Mouse (Mus musculus) mouse trophoblast stem cell (cell line): ENCODE measurements around the gene Cotl1.
"Not testable (repeated sequence)": the region's sequence is repeated elsewhere in the genome, so short reads cannot be mapped to it uniquely, and the experiment has no call there.

Experiments used
- in situ Hi-C, 2 experiments: fragments of 300-500 bp; cut with MseI, MboI; formaldehyde crosslinking; loops; 2 replicates in 1 of 2; 3 replicates in 1 of 2; pipeline ENCODE4 v1.15.1; 2025

Gene Cotl1

DNA sequence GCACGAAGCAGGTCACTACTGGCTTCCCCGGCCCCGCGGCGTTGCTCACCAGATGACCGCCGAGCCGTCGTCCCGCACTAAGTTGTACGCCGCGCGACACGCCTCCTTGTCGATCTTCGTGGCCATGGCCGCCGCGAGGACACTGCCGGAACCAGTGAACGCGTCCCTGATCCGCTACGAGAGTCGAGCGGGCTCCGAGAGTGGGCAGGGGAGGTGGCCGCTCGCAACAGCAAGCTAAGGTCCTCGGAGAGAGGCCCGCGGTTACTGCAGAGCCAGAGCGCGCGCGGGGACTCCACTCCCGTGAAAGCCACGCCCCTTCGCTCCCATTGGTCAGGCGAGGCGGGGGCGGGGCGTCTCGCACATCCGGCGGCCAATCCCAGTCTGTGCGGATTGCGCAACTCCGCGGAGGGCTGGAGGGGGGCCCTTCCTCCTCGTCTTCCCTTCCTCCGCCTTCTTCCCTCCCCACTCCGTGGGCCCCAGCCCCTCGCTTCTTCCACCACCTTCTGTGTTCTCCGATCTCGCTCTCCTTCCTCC lies at the start of gene Cotl1:
TSS of gene Cotl1 (minus strand) at position 270 of the 534 bp plus-strand sequence.
- in situ Hi-C loops = loop anchor here (5.0 kb wide), 1 partner anchor 58 kb away; no protein-coding TSS in a partner anchor

DNA sequence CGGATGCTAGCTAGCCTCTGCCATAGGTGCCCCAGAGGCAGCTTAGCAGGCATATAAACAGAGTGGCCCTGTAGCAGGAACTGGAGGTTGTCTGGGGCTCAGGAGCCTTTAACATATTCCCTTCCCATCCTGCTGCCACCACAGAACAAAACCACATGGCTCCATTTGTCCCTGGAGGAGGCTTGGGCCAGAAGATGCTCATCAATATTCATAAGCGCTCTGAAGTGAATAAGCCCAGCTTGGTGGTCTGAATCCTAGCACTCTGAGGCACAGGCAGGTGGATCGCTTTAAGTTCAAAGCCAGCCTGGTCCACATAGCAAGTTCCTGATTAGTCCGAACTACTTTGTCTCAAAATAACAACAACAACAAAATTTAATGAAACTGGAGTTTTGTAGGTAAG lies 47.7 kb upstream of the Cotl1 start:
- in situ Hi-C loops = no loop called here

DNA sequence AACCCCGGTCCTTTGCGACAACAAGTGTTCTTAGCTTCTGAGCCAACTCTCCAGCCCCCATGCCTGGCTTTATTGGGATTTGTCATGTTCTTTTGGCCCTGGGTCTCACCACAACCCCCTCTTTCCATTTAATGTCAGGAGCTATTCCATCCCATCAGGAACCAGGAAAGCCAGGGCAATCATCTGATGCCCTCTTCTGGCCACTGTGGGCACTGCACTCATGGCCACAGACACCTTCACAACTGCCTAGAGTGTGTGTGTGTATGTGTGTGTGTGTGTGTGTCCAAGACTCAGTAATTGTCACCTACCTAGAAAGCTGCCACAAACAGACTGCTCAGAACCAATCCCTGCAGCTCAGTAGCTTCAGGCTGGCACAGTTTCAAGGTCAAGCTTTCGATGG lies 46.8 kb upstream of the Cotl1 start:
- in situ Hi-C loops = no loop called here

DNA sequence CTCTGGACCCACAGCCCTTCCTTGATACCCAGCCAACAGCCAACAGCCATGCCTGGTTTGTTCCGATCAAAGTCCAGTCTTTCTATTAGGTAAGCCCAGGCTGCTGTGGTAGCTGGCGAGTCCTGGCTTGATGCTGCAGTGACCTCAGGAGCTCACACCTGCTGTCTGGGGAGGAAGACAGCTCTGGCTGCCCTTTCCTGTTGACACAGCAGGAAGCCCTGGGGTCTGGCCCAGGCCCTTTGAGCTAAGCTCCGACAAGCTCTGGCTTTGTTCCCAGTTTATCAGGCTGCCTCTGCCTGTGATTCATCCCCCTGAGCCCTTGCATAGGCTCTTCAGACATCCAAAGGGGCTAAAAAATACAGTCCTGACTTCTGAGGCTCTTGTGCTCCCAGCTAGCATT lies 45.3 kb upstream of the Cotl1 start:
- in situ Hi-C loops = no loop called here

DNA sequence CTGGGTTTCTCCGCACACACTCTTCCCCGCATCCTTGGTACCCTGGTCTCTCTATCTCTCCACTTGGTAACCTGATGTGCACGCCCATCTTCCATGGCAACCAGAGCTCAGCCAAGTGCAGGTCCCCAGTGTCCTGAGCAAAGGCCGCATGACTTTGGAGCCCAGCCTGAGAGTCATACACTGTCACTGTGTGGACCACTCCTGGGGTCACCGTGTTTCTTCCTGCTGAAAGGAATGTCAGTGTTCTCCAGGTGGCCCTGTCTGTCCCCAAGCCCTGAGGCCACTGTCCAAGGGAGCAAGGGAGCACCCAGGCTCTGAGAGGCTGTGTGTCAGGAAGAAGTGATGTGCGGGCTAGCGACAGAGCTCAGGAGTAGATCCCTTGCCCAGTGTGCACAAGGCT lies 42.9 kb upstream of the Cotl1 start:
- in situ Hi-C loops = no loop called here

DNA sequence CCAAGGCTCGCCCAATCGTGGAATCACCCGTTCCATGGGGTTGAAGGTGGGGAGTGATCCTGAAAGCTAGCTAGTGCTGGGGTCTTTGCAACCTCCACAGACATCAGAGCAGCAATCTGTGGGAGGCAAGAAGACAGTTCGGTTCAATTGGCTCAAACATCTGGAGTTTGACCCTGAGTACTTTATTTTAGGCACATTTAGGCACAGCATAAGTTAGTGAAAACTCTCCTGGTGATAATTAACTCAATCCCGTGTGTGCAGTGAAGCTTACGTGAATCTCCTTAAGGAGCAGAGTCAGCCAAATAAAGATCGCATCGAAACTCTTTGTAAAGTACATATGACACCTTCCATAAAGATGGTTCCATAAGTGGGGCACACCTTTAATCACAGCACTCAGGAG lies 41.6 kb upstream of the Cotl1 start:
- in situ Hi-C loops = no loop called here

DNA sequence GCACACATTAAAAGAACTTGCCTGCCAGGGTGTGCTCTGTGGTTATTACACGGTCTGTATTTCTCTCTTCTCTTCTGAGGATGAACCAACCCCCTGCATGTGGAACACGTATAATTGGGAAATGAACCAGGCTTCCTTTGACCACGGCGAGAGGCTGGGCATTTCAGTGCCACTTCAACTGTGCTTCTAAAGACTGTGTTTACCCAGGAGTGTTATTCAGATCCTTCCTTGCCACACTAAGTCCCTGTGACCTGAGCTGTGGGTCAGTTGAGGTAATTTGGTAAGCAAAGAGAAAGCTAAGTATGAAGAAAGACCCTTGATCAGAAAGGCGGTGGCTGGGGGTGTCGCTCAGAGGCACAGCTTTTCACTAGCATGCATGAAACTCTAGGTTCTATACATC lies 41.0 kb upstream of the Cotl1 start:
- in situ Hi-C loops = no loop called here

DNA sequence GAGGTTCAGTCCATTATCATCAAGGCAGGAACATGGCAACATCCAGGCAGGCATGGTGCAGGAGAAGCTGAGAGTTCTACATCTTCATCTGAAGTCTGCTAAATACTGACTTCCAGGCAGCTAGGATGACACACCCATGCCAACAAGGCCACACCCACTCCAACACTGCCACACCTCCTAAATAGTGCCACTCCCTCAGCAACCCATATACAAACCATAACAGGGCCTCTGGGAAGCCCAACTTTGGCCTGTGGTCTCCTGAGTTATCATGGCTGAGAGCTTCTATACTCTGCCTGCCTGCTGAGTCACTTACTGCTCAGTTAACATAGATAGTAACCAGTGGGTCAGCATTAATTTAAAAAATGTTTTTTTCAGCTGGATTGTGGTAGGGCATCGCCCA lies 32.8 kb upstream of the Cotl1 start:
- in situ Hi-C loops = no loop called here

DNA sequence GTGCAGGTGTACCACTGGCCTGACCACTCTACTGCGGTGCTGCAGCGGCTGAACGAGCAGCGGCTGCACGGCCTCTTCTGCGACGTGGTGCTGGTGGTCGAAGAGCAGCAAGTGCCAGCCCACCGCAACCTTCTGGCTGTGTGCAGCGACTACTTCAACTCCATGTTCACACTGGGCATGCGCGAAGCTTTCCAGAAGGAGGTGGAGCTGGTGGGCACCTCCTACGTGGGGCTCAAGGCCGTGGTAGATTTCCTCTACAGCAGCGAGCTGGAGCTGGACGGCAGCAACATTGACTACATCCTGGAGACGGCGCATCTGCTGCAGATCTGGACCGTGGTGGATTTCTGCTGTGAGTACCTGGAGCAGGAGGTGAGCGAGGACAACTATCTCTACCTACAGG lies 29.3 kb upstream of the Cotl1 start:
- in situ Hi-C loops = no loop called here

DNA sequence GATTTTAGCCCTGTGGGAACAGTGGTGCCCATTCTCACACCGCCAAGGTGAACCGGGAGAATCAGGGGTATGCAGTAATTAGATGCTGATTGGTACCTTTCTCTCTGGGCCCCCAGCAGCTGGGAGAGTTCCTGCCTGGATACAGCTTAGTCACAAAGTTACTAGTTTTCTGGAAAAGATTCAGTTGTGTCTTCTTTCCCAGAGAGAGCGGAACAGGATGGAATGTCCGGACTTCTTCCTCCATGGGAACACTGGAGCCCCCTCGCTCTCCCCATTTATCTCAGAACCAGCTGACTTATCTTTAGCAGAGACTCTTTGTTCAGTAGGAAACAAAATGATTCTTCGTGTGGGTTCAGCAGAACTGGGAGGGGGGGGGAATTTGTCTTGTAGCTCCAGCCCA lies 22.4 kb upstream of the Cotl1 start:
- in situ Hi-C loops = no loop called here

DNA sequence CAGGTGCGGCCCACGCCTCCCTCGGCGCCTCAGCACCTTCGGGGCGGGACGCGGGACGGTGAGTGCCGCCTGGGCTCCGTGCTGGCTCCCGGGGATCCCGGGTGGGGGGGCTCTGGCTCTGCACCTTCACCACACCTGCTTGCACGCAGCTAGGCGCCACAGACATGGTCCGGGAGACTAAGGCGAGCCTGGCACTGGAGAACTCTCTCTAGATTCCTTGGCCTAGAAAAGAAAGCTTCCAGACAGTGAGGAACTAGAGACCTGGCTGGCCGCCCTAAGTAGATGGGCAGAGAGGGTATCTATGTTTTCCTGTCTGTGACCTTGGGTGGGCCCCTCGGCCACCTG lies 22.0 kb upstream of the Cotl1 start:
- in situ Hi-C loops = no loop called here

DNA sequence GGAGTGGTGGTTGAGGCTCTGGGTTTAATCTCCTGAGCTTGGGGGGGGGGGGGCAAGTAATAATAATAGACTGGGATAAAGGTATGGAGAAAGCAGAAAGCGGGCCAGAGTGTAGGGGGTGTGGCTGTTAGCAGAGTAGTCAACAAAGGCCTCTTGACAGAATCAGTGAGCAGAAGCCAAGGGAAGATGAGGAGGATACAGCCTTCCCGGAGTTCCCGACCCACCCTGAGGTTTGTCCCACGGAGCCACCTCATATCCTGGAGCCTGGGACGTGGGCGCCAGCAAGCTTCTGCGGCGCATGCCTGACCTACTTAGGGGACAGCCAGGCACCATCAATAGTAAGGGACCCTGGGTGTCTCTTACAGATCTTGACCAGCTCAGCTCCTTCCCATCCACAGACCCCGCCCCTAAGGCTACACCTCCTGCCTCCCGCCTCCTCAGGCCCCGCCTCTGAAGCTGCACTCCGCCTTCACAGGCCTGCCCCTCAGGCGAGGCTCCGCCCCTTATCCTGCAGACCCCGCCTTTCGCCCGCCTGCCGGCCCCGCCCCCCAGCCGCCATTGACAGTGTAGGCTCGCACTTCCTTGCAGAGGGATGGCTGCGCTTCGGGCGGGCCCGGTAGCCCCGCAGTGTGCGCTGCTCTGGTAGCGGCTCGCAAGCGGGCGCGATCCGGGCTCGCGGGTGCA lies 21.5 kb upstream of the Cotl1 start, which contains the start of gene Klhl36:
TSS of gene Klhl36 (plus strand) at position 561 of the 684 bp plus-strand sequence.
- in situ Hi-C loops = no loop called here

DNA sequence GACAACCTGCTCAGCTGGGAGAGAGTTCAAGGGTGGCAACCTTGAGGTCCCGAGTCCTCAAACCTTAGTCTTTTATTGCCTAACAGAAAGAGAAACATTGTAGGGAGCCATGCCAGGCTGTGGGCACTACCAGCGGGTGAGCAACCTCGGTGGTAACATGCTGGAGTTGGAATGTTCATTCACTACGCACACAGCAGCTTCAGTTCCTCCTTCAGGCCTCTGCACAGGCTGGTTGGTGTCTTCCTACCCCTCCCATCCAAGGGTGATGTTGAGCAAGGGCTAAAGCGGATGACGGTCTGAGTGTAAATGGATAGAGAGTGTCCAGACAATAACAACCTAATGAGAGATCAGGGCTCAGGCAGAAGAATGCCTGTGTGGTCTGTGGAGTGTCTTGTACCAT lies 17.4 kb upstream of the Cotl1 start:
- in situ Hi-C loops = no loop called here

DNA sequence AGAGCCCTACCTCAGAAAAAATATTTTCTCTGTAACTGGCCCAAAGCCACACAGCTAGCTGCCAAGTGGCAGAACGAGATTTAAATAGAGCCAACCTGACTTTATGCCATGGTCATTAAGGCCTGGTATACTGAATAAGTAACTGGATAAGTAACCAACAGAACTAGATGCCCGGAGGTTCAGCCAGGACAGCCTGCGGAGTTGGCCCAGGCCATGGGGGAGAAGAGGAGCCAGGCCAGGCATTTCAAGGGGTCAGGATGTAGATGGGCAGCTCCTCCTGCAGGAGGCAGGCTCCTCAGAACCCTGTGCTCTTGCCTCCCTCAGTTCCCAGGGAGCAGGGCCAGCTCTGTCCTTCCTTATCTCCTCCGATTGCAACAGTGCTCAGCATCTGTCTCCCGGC lies 15.3 kb upstream of the Cotl1 start:
- in situ Hi-C loops = no loop called here

DNA sequence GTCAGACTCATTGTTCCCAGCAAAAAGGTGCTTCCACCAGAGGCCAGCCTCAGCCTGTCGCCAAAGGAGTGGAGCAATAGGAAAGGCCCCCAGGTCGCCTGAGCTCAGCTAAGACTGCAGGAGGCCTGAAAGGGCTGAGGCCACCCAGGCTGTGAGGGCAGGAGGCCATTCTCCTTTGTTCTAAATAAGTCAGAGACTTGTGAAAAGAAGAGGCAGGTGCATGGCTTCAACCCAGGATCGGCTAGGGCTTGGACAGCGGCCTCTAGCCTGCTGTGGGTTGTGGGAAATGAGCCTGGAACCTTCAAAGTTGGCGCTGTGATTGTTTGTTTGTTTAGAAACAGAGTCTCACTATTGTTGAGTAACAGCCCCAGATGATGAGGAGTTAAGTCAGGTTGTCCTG lies 13.7 kb upstream of the Cotl1 start:
- in situ Hi-C loops = no loop called here

DNA sequence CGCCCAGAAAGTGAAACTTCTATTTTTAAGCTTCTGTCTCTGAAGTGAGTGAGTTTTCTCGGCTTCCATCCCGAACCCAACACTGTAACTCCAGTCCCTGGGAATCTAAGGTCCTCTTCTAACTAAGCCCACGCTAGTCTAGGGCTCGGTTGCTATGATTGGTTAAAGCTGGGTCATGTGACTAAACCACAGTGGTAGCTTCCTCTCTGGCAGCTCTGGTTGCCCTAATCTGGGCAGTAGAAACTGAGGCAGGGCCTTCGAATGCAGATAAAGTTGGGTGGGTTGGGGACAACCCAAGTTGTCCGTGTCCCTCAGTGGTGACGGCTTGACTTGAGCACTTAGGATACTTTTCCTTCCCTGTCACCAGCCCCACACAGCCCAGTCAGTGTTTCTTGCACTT lies 13.2 kb upstream of the Cotl1 start:
- in situ Hi-C loops = no loop called here

DNA sequence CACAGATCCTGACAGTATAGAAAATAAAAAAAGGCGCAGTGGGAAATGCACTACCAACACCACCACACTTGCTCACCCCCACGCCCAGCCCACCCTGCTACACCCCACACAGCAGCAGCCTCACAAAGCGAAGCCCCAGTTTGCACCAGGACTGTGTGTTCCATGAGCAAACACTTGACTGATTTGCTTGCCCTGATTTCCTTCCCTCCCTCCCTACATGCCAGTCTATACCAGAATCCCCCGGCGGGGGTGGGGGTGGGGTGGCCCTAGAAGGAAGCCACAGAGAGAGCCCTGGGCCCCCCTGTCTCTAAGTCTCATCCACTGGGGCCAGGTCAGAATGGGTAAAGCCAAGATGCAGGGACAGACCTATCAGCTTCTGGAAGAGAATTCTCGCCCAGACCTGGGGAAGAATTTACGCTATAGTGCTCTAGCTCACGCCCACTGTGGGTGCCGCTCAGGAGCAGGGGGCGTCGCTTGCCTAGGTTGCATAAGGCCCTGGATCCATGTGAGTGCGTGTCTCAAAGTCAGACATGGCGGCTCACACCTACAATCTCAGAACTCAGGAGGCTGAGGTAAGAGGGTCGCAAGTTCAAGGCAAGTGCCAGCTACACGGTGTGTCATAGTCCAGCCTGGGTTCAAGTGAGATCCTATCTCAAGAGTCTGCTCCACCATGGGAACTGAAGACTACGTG lies 7.0 kb upstream of the Cotl1 start:
- in situ Hi-C loops = no loop called here

DNA sequence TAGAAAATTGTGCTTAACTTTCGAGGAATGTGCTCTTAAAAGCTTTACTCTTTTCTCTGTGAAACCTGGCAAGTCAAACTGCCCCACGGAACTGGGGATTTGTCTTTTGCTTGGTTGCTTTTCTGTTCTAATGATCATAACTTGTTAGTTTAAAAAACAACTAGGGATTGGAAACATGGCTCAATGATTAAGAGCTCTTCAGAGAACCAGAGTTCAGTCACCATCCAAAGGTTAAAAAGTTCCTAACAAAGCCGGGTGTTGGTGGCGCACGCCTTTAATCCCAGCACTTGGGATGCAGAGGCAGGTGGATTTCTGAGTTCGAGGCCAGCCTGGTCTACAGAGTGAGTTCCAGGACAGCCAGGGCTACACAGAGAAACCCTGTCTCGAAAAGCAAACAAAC lies 5.4 kb upstream of the Cotl1 start:
- in situ Hi-C loops = not testable (repeated sequence)

DNA sequence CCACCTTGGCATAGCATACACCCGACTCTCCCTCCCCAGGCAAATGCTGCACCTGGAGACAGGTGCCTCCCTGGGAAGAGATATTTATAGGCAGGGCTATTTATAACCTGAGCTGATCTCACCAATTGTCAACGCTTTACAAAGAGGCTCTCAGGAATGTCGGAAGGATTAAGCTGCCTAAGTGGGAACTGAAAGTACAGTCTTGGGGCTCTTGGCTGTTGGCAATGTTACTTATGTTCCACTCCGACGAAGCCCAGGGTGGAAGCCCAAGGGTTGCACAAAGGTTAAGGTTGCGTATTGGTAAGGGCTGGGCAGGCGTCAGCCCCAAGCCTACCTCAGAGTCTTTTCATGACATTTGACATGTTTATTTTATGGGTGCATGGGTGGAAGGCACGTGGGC lies 4.2 kb upstream of the Cotl1 start:
- in situ Hi-C loops = loop anchor here (5.0 kb wide), 1 partner anchor 62 kb away; no protein-coding TSS in a partner anchor

DNA sequence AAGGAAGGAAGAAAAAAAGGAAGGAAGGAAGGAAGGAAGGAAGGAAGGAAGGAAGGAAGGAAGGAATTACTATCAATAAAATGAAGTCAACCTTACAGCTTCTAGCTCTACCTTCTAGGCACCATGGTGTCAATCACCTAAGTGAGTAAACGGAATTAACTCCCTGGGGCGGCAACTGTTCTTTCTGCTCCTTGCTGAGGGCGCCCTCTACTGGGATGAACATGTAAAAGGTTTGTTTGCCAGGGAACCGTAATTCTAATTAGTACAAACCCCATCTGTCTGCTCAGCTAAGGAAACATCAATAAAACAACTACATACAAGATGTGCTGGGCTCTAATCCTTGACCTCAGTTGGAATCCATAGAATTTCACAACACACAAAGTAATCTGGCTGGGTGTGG lies 3.1 kb upstream of the Cotl1 start:
- in situ Hi-C loops = loop anchor here (5.0 kb wide), 1 partner anchor 61 kb away; no protein-coding TSS in a partner anchor

DNA sequence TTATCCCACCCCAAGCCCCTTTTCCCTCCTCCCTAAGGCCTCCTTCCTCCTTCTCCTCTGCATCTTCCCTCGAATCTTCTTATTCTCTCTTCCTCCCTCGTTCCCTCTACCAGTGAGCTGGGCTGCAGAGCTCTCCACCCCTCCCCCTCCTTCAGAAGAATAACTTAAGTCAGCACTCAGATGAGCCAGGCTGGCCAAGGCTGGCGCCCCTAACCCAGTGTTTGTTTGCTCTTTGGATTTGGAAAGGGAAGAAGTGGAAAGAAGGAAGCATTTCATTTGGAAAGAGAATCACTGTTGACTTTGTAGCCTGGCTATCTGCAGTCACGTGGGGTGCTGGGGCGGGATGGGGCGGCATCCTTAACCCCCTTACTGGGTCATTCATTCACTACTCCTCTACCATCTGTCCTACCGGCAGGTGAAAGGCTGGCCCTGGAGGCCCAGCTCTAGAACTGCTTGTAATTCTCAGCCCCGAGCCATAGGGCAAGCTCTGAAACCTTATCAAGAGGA lies 614 bp upstream of the Cotl1 start:
- in situ Hi-C loops = loop anchor here (5.0 kb wide), 1 partner anchor 59 kb away; no protein-coding TSS in a partner anchor

DNA sequence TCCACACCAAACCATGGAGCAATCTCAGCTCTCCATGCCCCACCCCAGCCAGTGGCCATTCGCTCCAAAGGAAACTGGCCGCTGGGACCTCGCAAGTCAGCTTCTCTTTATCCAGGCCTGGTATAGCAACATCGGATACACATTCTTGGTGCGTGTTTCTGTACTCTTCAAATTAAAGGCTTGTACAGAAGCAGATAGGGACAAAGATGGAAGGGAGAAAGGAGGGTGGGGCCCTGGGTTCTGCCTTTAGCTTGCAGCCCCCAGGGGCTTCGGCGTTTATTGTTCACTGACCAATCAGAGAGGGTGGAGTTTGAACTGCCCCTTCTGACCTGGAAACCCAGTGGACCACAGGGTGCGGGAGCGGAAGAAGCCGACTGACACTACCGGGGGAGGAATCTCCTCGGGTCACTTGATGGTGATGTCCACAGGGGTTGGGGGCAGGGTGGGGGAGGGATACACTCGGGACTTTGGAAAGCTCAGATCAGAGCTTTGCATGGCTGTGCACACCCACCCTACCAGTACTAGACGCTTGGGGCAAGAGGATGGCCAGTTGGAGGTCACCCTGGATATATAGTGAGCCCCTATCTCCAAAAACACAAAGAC lies 824 bp downstream of the Cotl1 start:
- in situ Hi-C loops = loop anchor here (5.0 kb wide), 1 partner anchor 57 kb away; no protein-coding TSS in a partner anchor

DNA sequence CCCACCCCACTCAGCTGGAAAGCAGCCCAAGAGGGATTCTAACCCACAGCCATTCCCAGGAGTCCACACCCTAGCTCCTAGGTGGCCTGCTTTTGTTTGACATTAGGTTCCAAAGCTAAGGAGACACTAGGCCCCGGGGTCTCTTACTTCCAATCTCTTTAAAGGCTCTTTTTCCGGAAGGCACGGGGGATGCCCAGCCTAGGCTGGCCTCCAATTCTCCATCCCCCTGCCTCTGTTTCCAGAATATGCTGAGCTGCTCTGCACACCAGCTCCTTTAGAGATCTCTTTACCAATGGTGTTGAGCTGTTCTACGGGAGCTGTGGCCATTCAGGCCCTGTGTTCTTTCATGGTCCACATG lies 1.4 kb downstream of the Cotl1 start:
- in situ Hi-C loops = no loop called here
